Mouse (Mus musculus): ENCODE measurements around the gene Mas1. TPM values are rescaled to one million over a fixed set of nuclear protein-coding genes. Genes with fewer than 3 reads are reported as not detected.
A peak's percentile ranks its signal among the peaks of the same experiment; 100 is the strongest.

The Mas1 gene
- polyA plus RNA-seq, 2 experiments: 0.08 TPM; not detected in 1

DNA sequence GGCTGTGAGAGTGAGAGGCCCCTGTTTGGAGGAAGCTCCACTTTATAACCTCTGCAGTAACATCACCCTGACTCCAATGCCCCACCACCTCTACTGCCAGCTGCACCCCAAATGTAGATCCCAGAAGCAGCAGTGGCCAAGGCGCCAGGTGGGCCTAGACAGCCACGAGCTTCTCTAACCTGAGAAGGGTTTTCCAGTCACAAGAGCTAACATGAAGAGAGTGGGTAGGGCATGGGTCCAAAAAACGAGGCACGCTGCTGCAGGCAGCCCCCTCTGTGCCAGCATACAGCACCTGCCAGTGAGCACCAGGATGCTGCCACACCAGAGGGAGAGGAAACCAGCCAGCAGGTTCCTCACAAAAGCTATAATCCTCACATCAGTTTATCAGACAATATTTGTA, 23.1 kb upstream of the Mas1 start:
- ATAC-seq (ENCODE audit: insufficient read depth) (no peak), DNase-seq (ENCODE audit: low read depth in 3 of 3, low spot score in 3 of 3) (no peak)
- H3K27me3 ChIP-seq (ENCODE audit: control insufficient read depth, insufficient read depth, low read length): no peaks in the 10 kb centered on the region
- H3K36me3 ChIP-seq (replicated peaks; ENCODE audit: control insufficient read depth, insufficient read depth, low read depth): no peaks in the 10 kb centered on the region
- WGBS (ENCODE audit: insufficient replicate concordance): 77% methylated on average over 4 of the region's 4 CpGs
- H3K9ac ChIP-seq (replicated peaks): no peak overlapping the region
- no peak for TF ChIP-seq CTCF (IDR thresholded peaks at IDR 0.05; ENCODE audit: low read depth)
- TF ChIP-seq EP300 (IDR thresholded peaks at IDR 0.05; ENCODE audit: low read depth): no peak
- no peak overlapping the region for H3K4me2 ChIP-seq (ENCODE audit: low read depth)
- no peaks in the 10 kb centered on the region for H3K4me1 ChIP-seq (replicated peaks; ENCODE audit: control insufficient read depth in 2 of 2, insufficient read depth in 2 of 2, low read length in 1 of 2)
- H3K4me3 ChIP-seq (ENCODE audit: insufficient read depth in 1 of 2, low read depth in 2 of 2, low read length in 2 of 2): no peak overlapping the region
- H3K27ac ChIP-seq: no peak overlapping the region
- H3K9me3 ChIP-seq (ENCODE audit: control insufficient read depth, low read length): no peaks in the 10 kb centered on the region

GRCm38 (mm10) chr17:12887021-12887775, 19.3 kb upstream of the Mas1 start:
- Histone ChIP-seq H3K9me3 (ENCODE audit: control insufficient read depth, low read length) (no peaks in the 10 kb centered on the region), H3K4me2 (ENCODE audit: low read depth) (no peak overlapping the region), H3K27ac (no peak overlapping the region), H3K36me3 (replicated peaks; ENCODE audit: control insufficient read depth, insufficient read depth, low read depth) (no peaks in the 10 kb centered on the region), H3K4me3 (ENCODE audit: insufficient read depth in 1 of 2, low read depth in 2 of 2, low read length in 2 of 2) (no peak overlapping the region), H3K4me1 (replicated peaks; ENCODE audit: control insufficient read depth in 2 of 2, insufficient read depth in 2 of 2, low read length in 1 of 2) (no peaks in the 10 kb centered on the region), H3K27me3 (ENCODE audit: control insufficient read depth, insufficient read depth, low read length) (no peaks in the 10 kb centered on the region), H3K9ac (replicated peaks) (no peak overlapping the region)
- no peak for ATAC-seq (ENCODE audit: insufficient read depth)
- no peak for TF ChIP-seq CTCF (IDR thresholded peaks at IDR 0.05; ENCODE audit: low read depth)
- TF ChIP-seq EP300 (IDR thresholded peaks at IDR 0.05; ENCODE audit: low read depth): no peak
- 75% methylated on average over 15 of the region's 15 CpGs for WGBS (ENCODE audit: insufficient replicate concordance)
- no peak for DNase-seq (ENCODE audit: low read depth in 3 of 3, low spot score in 3 of 3)

GRCm38 (mm10) chr17:12886620-12887019, 18.7 kb upstream of the Mas1 start:
- WGBS (ENCODE audit: insufficient replicate concordance): 36% methylated on average over 6 of the region's 6 CpGs
- no peaks in the 10 kb centered on the region for H3K9me3 ChIP-seq (ENCODE audit: control insufficient read depth, low read length)
- H3K4me3 ChIP-seq (ENCODE audit: insufficient read depth in 1 of 2, low read depth in 2 of 2, low read length in 2 of 2): no peak overlapping the region
- H3K27me3 ChIP-seq (ENCODE audit: control insufficient read depth, insufficient read depth, low read length): no peaks in the 10 kb centered on the region
- no peaks in the 10 kb centered on the region for H3K36me3 ChIP-seq (replicated peaks; ENCODE audit: control insufficient read depth, insufficient read depth, low read depth)
- H3K4me1 ChIP-seq (replicated peaks; ENCODE audit: control insufficient read depth in 2 of 2, insufficient read depth in 2 of 2, low read length in 1 of 2): no peaks in the 10 kb centered on the region
- DNase-seq (ENCODE audit: low read depth in 3 of 3, low spot score in 3 of 3): no peak
- no peak for ATAC-seq (ENCODE audit: insufficient read depth)
- H3K4me2 ChIP-seq (ENCODE audit: low read depth): no peak overlapping the region
- H3K27ac ChIP-seq: no peak overlapping the region
- no peak for TF ChIP-seq EP300 (IDR thresholded peaks at IDR 0.05; ENCODE audit: low read depth)
- TF ChIP-seq CTCF (IDR thresholded peaks at IDR 0.05; ENCODE audit: low read depth): no peak
- H3K9ac ChIP-seq (replicated peaks): no peak overlapping the region

DNA sequence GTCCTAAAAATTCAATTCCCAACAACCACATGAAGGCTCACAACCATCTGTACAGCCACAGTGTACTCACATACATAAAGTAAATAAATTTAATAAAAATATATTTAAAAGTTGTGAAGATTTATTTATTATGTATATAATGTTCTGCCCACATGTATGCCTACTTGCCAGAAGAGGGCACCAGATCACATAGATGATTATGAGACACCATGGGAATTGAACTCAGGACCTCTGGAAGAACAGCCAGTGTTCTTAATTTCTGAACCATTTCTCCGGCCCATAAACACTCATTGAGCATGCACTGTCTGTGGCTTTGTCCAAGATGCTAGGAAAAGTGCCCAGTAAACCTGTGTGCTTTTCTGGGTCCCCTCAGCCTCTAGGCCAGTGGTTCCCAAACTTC, 13.3 kb upstream of the Mas1 start:
- no peaks in the 10 kb centered on the region for H3K9me3 ChIP-seq (ENCODE audit: control insufficient read depth, low read length)
- TF ChIP-seq CTCF (IDR thresholded peaks at IDR 0.05; ENCODE audit: low read depth) (peak; percentile 30; the same call in 1 of the 2 replicates), EP300 (IDR thresholded peaks at IDR 0.05; ENCODE audit: low read depth) (no peak)
- 59% methylated on average over 1 of the region's 1 CpGs for WGBS (ENCODE audit: insufficient replicate concordance)
- no peaks in the 10 kb centered on the region for H3K27me3 ChIP-seq (ENCODE audit: control insufficient read depth, insufficient read depth, low read length)
- ATAC-seq (ENCODE audit: insufficient read depth) (no peak), DNase-seq (ENCODE audit: low read depth in 3 of 3, low spot score in 3 of 3) (no peak)
- no peaks in the 10 kb centered on the region for H3K4me1 ChIP-seq (replicated peaks; ENCODE audit: control insufficient read depth in 2 of 2, insufficient read depth in 2 of 2, low read length in 1 of 2)
- H3K4me2 ChIP-seq (ENCODE audit: low read depth): no peak overlapping the region
- no peak overlapping the region for H3K4me3 ChIP-seq (ENCODE audit: insufficient read depth in 1 of 2, low read depth in 2 of 2, low read length in 2 of 2)
- H3K9ac ChIP-seq (replicated peaks): no peak overlapping the region
- H3K27ac ChIP-seq: no peak overlapping the region
- H3K36me3 ChIP-seq (replicated peaks; ENCODE audit: control insufficient read depth, insufficient read depth, low read depth): no peaks in the 10 kb centered on the region

DNA sequence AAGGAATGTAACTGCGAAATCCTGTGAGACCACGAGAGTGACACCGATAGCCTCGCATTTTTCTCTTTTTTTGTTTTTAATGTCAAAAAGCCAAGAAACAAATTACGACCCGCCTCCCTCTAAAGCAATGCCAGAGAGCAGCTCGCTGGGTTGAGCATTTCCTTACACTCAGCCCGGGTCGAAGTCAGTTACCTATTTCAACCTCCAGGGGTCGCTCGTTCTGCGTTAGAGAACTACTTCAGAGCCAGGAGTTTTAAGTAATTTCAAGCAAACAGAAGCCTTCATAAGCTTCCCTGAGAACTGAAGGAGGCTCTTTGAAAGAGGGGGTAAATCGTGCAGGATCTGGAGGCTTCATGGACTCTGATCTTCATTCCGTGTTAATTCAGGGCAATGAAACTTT, 12.2 kb upstream of the Mas1 start:
- Histone ChIP-seq H3K9me3 (ENCODE audit: control insufficient read depth, low read length) (no peaks in the 10 kb centered on the region), H3K36me3 (replicated peaks; ENCODE audit: control insufficient read depth, insufficient read depth, low read depth) (no peaks in the 10 kb centered on the region), H3K4me1 (replicated peaks; ENCODE audit: control insufficient read depth in 2 of 2, insufficient read depth in 2 of 2, low read length in 1 of 2) (no peaks in the 10 kb centered on the region), H3K27me3 (ENCODE audit: control insufficient read depth, insufficient read depth, low read length) (no peaks in the 10 kb centered on the region), H3K27ac (no peak overlapping the region), H3K4me3 (ENCODE audit: insufficient read depth in 1 of 2, low read depth in 2 of 2, low read length in 2 of 2) (no peak overlapping the region), H3K9ac (replicated peaks) (no peak overlapping the region), H3K4me2 (ENCODE audit: low read depth) (peak overlapping the region; percentile 21)
- DNase-seq (ENCODE audit: low read depth in 3 of 3, low spot score in 3 of 3): peak; percentile 50 to 63 (median 55)
- WGBS (ENCODE audit: insufficient replicate concordance): 2% methylated on average over 14 of the region's 14 CpGs
- TF ChIP-seq EP300 (IDR thresholded peaks at IDR 0.05; ENCODE audit: low read depth) (no peak), CTCF (IDR thresholded peaks at IDR 0.05; ENCODE audit: low read depth) (peak; percentile 83)
- no peak for ATAC-seq (ENCODE audit: insufficient read depth)

Measured in liver, embryonic 14.5 days (tissue).